Mouse (Mus musculus): Measurements from ENCODE around the gene Ptprn2. TPM values are rescaled to one million over a fixed set of nuclear protein-coding genes. Genes with fewer than 3 reads are reported as not detected.

Ptprn2 gene
- polyA plus RNA-seq, 1 experiment: 1.2 TPM

GRCm38 (mm10) chr12:117282659-117283058, 797.1 kb downstream of the Ptprn2 start:
- Histone ChIP-seq H3K36me3 (ENCODE audit: control insufficient read depth, insufficient read depth, low read length) (no peaks in the 10 kb centered on the region), H3K4me3 (ENCODE audit: control insufficient read depth, insufficient read depth, low read length) (no peak overlapping the region), H3K4me1 (replicated peaks; ENCODE audit: control insufficient read depth, insufficient read depth, low read length) (no peaks in the 10 kb centered on the region), H3K27me3 (ENCODE audit: control insufficient read depth, insufficient read depth, low read length) (no peaks in the 10 kb centered on the region), H3K27ac (ENCODE audit: control insufficient read depth, insufficient read depth, low read length) (no peak overlapping the region)
- no peak for TF ChIP-seq POLR2A (IDR thresholded peaks at IDR 0.05; ENCODE audit: control insufficient read depth, extremely low read depth, insufficient read depth, low read length, poor library complexity)
- no peak for TF ChIP-seq CTCF (IDR thresholded peaks at IDR 0.05; ENCODE audit: borderline replicate concordance, control insufficient read depth, extremely low read depth, insufficient read depth, low read length, poor library complexity)
- DNase-seq: no peak
- 55% methylated on average over 2 of the region's 2 CpGs for WGBS

DNA sequence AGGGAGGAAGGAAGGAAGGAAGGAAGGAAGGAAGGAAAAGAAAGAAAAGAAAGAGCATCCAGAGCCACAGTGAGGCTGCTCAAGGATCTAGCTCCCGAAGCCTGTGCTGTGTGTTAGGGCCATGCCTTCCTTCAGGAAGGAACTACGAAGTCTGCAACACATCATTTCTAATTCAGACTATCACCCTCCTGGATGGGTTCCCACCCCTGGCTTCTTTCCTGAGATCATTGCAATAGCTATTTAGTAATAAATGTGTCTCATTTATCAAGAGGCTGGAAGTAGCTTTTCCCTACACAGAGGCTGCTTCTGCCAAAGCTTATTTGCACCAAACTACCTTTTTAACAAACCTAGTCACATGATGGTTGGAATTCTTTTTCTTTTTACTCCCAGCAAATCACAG, 801.9 kb downstream of the Ptprn2 start:
- Histone ChIP-seq H3K27me3 (ENCODE audit: control insufficient read depth, insufficient read depth, low read length) (no peaks in the 10 kb centered on the region), H3K4me3 (ENCODE audit: control insufficient read depth, insufficient read depth, low read length) (no peak overlapping the region), H3K4me1 (replicated peaks; ENCODE audit: control insufficient read depth, insufficient read depth, low read length) (no peaks in the 10 kb centered on the region), H3K36me3 (ENCODE audit: control insufficient read depth, insufficient read depth, low read length) (no peaks in the 10 kb centered on the region), H3K27ac (ENCODE audit: control insufficient read depth, insufficient read depth, low read length) (no peak overlapping the region)
- WGBS: 92% methylated on average over 2 of the region's 2 CpGs
- DNase-seq: no peak
- TF ChIP-seq POLR2A (IDR thresholded peaks at IDR 0.05; ENCODE audit: control insufficient read depth, extremely low read depth, insufficient read depth, low read length, poor library complexity): no peak
- no peak for TF ChIP-seq CTCF (IDR thresholded peaks at IDR 0.05; ENCODE audit: borderline replicate concordance, control insufficient read depth, extremely low read depth, insufficient read depth, low read length, poor library complexity)

GRCm38 (mm10) chr12:117291943-117292342, 806.4 kb downstream of the Ptprn2 start:
- Histone ChIP-seq H3K4me1 (replicated peaks; ENCODE audit: control insufficient read depth, insufficient read depth, low read length) (no peaks in the 10 kb centered on the region), H3K4me3 (ENCODE audit: control insufficient read depth, insufficient read depth, low read length) (no peak overlapping the region), H3K27me3 (ENCODE audit: control insufficient read depth, insufficient read depth, low read length) (no peaks in the 10 kb centered on the region), H3K27ac (ENCODE audit: control insufficient read depth, insufficient read depth, low read length) (no peak overlapping the region), H3K36me3 (ENCODE audit: control insufficient read depth, insufficient read depth, low read length) (no peaks in the 10 kb centered on the region)
- TF ChIP-seq POLR2A (IDR thresholded peaks at IDR 0.05; ENCODE audit: control insufficient read depth, extremely low read depth, insufficient read depth, low read length, poor library complexity): no peak
- TF ChIP-seq CTCF (IDR thresholded peaks at IDR 0.05; ENCODE audit: borderline replicate concordance, control insufficient read depth, extremely low read depth, insufficient read depth, low read length, poor library complexity): no peak
- 87% methylated on average over 3 of the region's 3 CpGs for WGBS
- no peak for DNase-seq

DNA sequence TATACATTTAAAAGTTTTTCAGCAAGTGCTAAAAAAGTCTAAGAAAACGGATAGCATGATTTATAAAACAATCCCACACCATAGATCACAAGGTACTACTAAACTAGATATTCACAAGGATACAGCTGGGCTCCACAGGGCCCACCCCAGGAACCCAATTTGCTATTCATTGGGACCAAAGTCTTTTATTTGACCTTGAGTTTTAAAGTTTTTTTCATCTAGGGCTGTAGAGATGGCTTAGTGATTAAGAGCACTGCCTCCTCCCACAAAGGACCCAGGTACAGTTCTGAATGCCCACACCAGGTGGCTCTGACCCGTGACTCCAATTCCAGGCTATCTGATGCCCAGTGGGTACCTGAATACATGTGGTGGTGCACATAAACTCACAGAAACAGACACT, 811.3 kb downstream of the Ptprn2 start:
- DNase-seq: no peak
- H3K4me1 ChIP-seq (replicated peaks; ENCODE audit: control insufficient read depth, insufficient read depth, low read length): no peaks in the 10 kb centered on the region
- H3K27me3 ChIP-seq (ENCODE audit: control insufficient read depth, insufficient read depth, low read length): no peaks in the 10 kb centered on the region
- H3K4me3 ChIP-seq (ENCODE audit: control insufficient read depth, insufficient read depth, low read length): no peak overlapping the region
- H3K27ac ChIP-seq (ENCODE audit: control insufficient read depth, insufficient read depth, low read length): no peak overlapping the region
- WGBS: 85% methylated on average over 2 of the region's 2 CpGs
- H3K36me3 ChIP-seq (ENCODE audit: control insufficient read depth, insufficient read depth, low read length): no peaks in the 10 kb centered on the region
- TF ChIP-seq CTCF (IDR thresholded peaks at IDR 0.05; ENCODE audit: borderline replicate concordance, control insufficient read depth, extremely low read depth, insufficient read depth, low read length, poor library complexity) (no peak), POLR2A (IDR thresholded peaks at IDR 0.05; ENCODE audit: control insufficient read depth, extremely low read depth, insufficient read depth, low read length, poor library complexity) (no peak)

DNA sequence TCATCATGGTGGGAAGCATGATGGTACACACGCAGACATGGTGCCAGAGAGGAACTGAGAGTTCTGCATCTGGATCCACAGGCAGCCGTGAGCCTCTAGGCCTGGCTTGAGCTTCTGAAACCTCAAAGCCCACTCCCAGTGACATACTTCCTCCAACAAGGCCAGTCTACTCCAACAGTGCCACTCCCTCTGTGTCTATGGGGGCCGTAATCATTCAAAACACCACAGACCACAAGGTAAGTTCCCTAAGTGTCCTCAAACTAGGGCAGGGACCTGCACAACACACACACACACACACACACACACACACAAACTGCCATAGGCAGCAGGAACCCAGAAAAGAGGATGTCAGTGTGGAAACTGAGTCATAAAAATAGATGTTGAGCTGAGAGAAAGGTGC, 813.6 kb downstream of the Ptprn2 start:
- H3K27me3 ChIP-seq (ENCODE audit: control insufficient read depth, insufficient read depth, low read length): no peaks in the 10 kb centered on the region
- H3K27ac ChIP-seq (ENCODE audit: control insufficient read depth, insufficient read depth, low read length): no peak overlapping the region
- no peaks in the 10 kb centered on the region for H3K4me1 ChIP-seq (replicated peaks; ENCODE audit: control insufficient read depth, insufficient read depth, low read length)
- H3K36me3 ChIP-seq (ENCODE audit: control insufficient read depth, insufficient read depth, low read length): no peaks in the 10 kb centered on the region
- no peak for DNase-seq
- TF ChIP-seq POLR2A (IDR thresholded peaks at IDR 0.05; ENCODE audit: control insufficient read depth, extremely low read depth, insufficient read depth, low read length, poor library complexity) (no peak), CTCF (IDR thresholded peaks at IDR 0.05; ENCODE audit: borderline replicate concordance, control insufficient read depth, extremely low read depth, insufficient read depth, low read length, poor library complexity) (no peak)
- WGBS: 47% methylated on average over 3 of the region's 3 CpGs
- H3K4me3 ChIP-seq (ENCODE audit: control insufficient read depth, insufficient read depth, low read length): no peak overlapping the region

- Histone ChIP-seq H3K4me3 (ENCODE audit: control insufficient read depth, insufficient read depth, low read length) (no peak overlapping the region), H3K27me3 (ENCODE audit: control insufficient read depth, insufficient read depth, low read length) (no peaks in the 10 kb centered on the region), H3K27ac (ENCODE audit: control insufficient read depth, insufficient read depth, low read length) (no peak overlapping the region), H3K4me1 (replicated peaks; ENCODE audit: control insufficient read depth, insufficient read depth, low read length) (no peaks in the 10 kb centered on the region), H3K36me3 (ENCODE audit: control insufficient read depth, insufficient read depth, low read length) (no peaks in the 10 kb centered on the region)
- DNase-seq: no peak
- 91% methylated on average over 17 of the region's 17 CpGs for WGBS
- TF ChIP-seq POLR2A (IDR thresholded peaks at IDR 0.05; ENCODE audit: control insufficient read depth, extremely low read depth, insufficient read depth, low read length, poor library complexity) (no peak), CTCF (IDR thresholded peaks at IDR 0.05; ENCODE audit: borderline replicate concordance, control insufficient read depth, extremely low read depth, insufficient read depth, low read length, poor library complexity) (no peak)
These were observed 819.5 kb downstream of the Ptprn2 start for GRCm38 (mm10) chr12:117304751-117305624.
